Mouse (Mus musculus) cortical plate, adult 2 months (tissue): ENCODE data around the gene Wdr19.

Source experiments
- CTCF ChIP-seq: fragments of 200-500 bp; IDR thresholded peaks from 2 replicates; pipeline ENCODE4 v1.5.1; 2011; ENCODE audit warnings: mild to moderate bottlenecking, control low read depth, low read length; ENCODE audit not compliant: insufficient read depth; ENCODE audit errors: extremely low read depth
- POLR2A ChIP-seq: fragments of 200-500 bp; IDR thresholded peaks from 2 replicates; pipeline ENCODE4 v1.6.1; 2011; ENCODE audit warnings: mild to moderate bottlenecking, low read length, control low read depth; ENCODE audit not compliant: insufficient read depth; ENCODE audit errors: extremely low read depth

GRCm38 (mm10) chr5:65181160-65181793, 18.2 kb upstream of the Wdr19 start:
- TF ChIP-seq CTCF (no peak), POLR2A (no peak)
